Mouse (Mus musculus): Measurements from ENCODE around the gene Pde6h. TPM values are rescaled to one million over a fixed set of nuclear protein-coding genes. Genes with fewer than 3 reads are reported as not detected.

The Pde6h gene
- total and polyA plus RNA-seq, 2 experiments from 2014 or later, result 1.3 TPM; not detected in 1

DNA sequence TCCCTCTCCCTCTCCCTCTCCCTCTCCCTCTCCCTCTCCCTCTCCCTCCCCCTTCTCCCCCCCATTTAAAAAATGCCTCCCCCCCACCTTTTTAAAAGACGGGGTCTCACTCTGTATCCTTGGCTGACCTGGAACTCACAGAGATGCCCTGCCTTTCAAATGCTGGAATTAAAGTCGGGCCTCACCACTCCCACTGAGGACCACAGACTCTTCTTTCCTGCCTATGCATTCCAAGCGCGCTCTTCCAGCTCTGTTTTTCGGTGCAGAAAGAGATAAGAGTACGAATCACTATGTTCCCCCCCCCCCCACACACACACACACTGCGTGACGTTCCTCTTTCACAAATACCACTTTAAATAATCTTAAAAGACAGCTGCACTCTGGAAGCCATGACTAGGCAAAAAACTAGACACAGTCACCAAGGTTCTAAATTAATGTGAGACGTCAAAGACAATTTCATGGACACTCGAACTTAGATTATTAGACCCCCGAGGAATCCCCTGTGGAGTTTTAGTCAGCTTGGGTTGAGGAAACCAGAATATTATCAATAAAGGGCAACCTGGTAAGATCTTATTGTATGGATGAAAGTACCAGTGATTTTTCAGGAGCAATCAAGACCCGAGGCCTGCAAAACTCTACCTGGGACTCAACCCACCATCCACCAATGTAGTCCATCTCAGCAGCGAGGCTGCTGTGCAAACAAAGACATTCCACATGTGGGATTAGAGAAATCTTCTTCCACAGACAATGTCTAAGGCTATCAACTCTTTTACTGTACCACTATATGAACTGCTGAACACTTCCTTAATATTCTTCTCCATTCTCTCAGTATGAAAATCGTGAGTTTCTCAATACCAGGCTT, 15.9 kb downstream of the Pde6h start:
- no peak for ATAC-seq
- Histone ChIP-seq H3K9me3 (ENCODE audit: low read length) (no peaks in the 10 kb centered on the region), H3K4me1 (ENCODE audit: insufficient read depth, low read length) (no peaks in the 10 kb centered on the region), H3K27ac (no peak overlapping the region), H3K4me2 (ENCODE audit: low read depth, low read length) (no peak overlapping the region), H3K4me3 (ENCODE audit: low read length) (no peak overlapping the region), H3K36me3 (ENCODE audit: insufficient read depth, low read length) (no peaks in the 10 kb centered on the region), H3K9ac (replicated peaks; ENCODE audit: low read length) (no peak overlapping the region), H3K27me3 (ENCODE audit: insufficient read depth, low read length) (no peaks in the 10 kb centered on the region)
- WGBS, result 72% methylated on average over 14 of the region's 14 CpGs
- no peak for DNase-seq (ENCODE audit: low spot score)
- no peak for TF ChIP-seq CTCF (IDR thresholded peaks at IDR 0.05; ENCODE audit: low read depth)

- no peaks in the 10 kb centered on the region for H3K4me1 ChIP-seq (ENCODE audit: insufficient read depth, low read length)
- DNase-seq (ENCODE audit: low spot score), result peak; percentile 38
- no peaks in the 10 kb centered on the region for H3K27me3 ChIP-seq (ENCODE audit: insufficient read depth, low read length)
- WGBS, result 73% methylated on average over 11 of the region's 11 CpGs
- H3K4me2 ChIP-seq (ENCODE audit: low read depth, low read length), result no peak overlapping the region
- H3K9ac ChIP-seq (replicated peaks; ENCODE audit: low read length), result no peak overlapping the region
- no peaks in the 10 kb centered on the region for H3K36me3 ChIP-seq (ENCODE audit: insufficient read depth, low read length)
- no peaks in the 10 kb centered on the region for H3K9me3 ChIP-seq (ENCODE audit: low read length)
- TF ChIP-seq CTCF (IDR thresholded peaks at IDR 0.05; ENCODE audit: low read depth), result no peak
- no peak for ATAC-seq
- peak overlapping the region; percentile 22; the same call in 1 of the 2 replicates for H3K27ac ChIP-seq
- H3K4me3 ChIP-seq (ENCODE audit: low read length), result no peak overlapping the region
Observed at GRCm38 (mm10) chr6:136940188-136940960, 16.7 kb downstream of the Pde6h start.

GRCm38 (mm10) chr6:136941051-136942021, 17.7 kb downstream of the Pde6h start, which contains the start of gene Arhgdib:
TSS of gene Arhgdib (minus strand) at chr6:136941899.
- Histone ChIP-seq H3K4me2 (ENCODE audit: low read depth, low read length) (no peak within 1 kb of the TSS), H3K4me1 (ENCODE audit: insufficient read depth, low read length) (no peaks in the 10 kb centered on the region), H3K27me3 (ENCODE audit: insufficient read depth, low read length) (no peaks in the 10 kb centered on the region), H3K9me3 (ENCODE audit: low read length) (no peaks in the 10 kb centered on the region), H3K36me3 (ENCODE audit: insufficient read depth, low read length) (no peaks in the 10 kb centered on the region), H3K9ac (replicated peaks; ENCODE audit: low read length) (no peak within 1 kb of the TSS), H3K4me3 (ENCODE audit: low read length) (no peak within 1 kb of the TSS), H3K27ac (peak within 1 kb of the TSS; percentile 22; the same call in 1 of the 2 replicates)
- DNase-seq (ENCODE audit: low spot score), result no peak
- no peak for TF ChIP-seq CTCF (IDR thresholded peaks at IDR 0.05; ENCODE audit: low read depth)
- 57% methylated on average over 12 of the region's 12 CpGs for WGBS
- ATAC-seq, result no peak

GRCm38 (mm10) chr6:136942280-136942679, 18.6 kb downstream of the Pde6h start:
- Histone ChIP-seq H3K9ac (replicated peaks; ENCODE audit: low read length) (no peak overlapping the region), H3K4me1 (ENCODE audit: insufficient read depth, low read length) (no peaks in the 10 kb centered on the region), H3K4me2 (ENCODE audit: low read depth, low read length) (no peak overlapping the region), H3K4me3 (ENCODE audit: low read length) (no peak overlapping the region), H3K36me3 (ENCODE audit: insufficient read depth, low read length) (no peaks in the 10 kb centered on the region), H3K27ac (no peak overlapping the region), H3K9me3 (ENCODE audit: low read length) (no peaks in the 10 kb centered on the region), H3K27me3 (ENCODE audit: insufficient read depth, low read length) (no peaks in the 10 kb centered on the region)
- TF ChIP-seq CTCF (IDR thresholded peaks at IDR 0.05; ENCODE audit: low read depth), result no peak
- 69% methylated on average over 9 of the region's 9 CpGs for WGBS
- no peak for DNase-seq (ENCODE audit: low spot score)
- ATAC-seq, result no peak

DNA sequence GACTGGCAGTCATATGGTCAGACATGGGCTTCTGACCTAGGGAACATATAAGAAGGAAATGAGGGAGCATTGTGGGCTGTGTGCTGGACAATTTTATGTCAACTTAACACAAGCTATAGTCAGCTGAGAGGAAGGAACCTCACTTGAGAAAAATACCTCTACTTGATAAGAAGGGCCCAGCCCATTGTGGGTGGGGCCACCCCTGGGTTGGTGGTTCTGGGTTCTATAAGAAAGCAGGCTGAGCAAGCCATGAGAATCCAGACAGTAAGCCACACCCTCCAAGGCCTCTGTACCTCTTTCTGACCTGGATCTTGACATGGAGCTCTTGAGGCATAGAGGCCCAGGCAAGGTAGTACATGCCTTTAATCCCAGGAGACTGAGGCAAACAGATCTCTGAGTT, 19.8 kb downstream of the Pde6h start:
- DNase-seq (ENCODE audit: low spot score) (no peak), ATAC-seq (no peak)
- no peak overlapping the region for H3K27ac ChIP-seq
- no peak overlapping the region for H3K4me3 ChIP-seq (ENCODE audit: low read length)
- no peak overlapping the region for H3K4me2 ChIP-seq (ENCODE audit: low read depth, low read length)
- no peaks in the 10 kb centered on the region for H3K27me3 ChIP-seq (ENCODE audit: insufficient read depth, low read length)
- H3K9ac ChIP-seq (replicated peaks; ENCODE audit: low read length), result no peak overlapping the region
- H3K36me3 ChIP-seq (ENCODE audit: insufficient read depth, low read length), result no peaks in the 10 kb centered on the region
- H3K9me3 ChIP-seq (ENCODE audit: low read length), result no peaks in the 10 kb centered on the region
- TF ChIP-seq CTCF (IDR thresholded peaks at IDR 0.05; ENCODE audit: low read depth), result no peak
- no peaks in the 10 kb centered on the region for H3K4me1 ChIP-seq (ENCODE audit: insufficient read depth, low read length)

- TF ChIP-seq CTCF (IDR thresholded peaks at IDR 0.05; ENCODE audit: low read depth), result no peak
- Histone ChIP-seq H3K27ac (no peak overlapping the region), H3K9ac (replicated peaks; ENCODE audit: low read length) (no peak overlapping the region), H3K9me3 (ENCODE audit: low read length) (no peaks in the 10 kb centered on the region), H3K4me3 (ENCODE audit: low read length) (no peak overlapping the region), H3K4me2 (ENCODE audit: low read depth, low read length) (no peak overlapping the region), H3K27me3 (ENCODE audit: insufficient read depth, low read length) (no peaks in the 10 kb centered on the region), H3K36me3 (ENCODE audit: insufficient read depth, low read length) (no peaks in the 10 kb centered on the region), H3K4me1 (ENCODE audit: insufficient read depth, low read length) (no peaks in the 10 kb centered on the region)
- 92% methylated on average over 8 of the region's 8 CpGs for WGBS
- ATAC-seq, result no peak
- no peak for DNase-seq (ENCODE audit: low spot score)
Observed at GRCm38 (mm10) chr6:136944511-136944910, 20.9 kb downstream of the Pde6h start.

Measured in hindbrain, postnatal 0 days (tissue).